Mouse (Mus musculus) gastrocnemius, postnatal 10 days (tissue): ENCODE results near the gene Pip5k1a. TPM values are rescaled to one million over a fixed set of nuclear protein-coding genes. Genes with fewer than 3 reads are reported as not detected.
"Not testable (repeated sequence)": the region's sequence is repeated elsewhere in the genome, so short reads cannot be mapped to it uniquely, and the experiment has no call there.

Experiments
- DNase-seq: peaks from one replicate; pipeline ENCODE4 v3.0.0; 2021; ENCODE audit warnings: mixed read lengths
- total RNA-seq, 2 experiments: library from RNA; stranded (reverse); gene quantifications; 2 replicates each; pipeline ENCODE4 v1.2.3; 2021

The Pip5k1a gene
- total RNA-seq, 2 experiments from 2014 or later = 20.1 to 22.8 TPM

DNA sequence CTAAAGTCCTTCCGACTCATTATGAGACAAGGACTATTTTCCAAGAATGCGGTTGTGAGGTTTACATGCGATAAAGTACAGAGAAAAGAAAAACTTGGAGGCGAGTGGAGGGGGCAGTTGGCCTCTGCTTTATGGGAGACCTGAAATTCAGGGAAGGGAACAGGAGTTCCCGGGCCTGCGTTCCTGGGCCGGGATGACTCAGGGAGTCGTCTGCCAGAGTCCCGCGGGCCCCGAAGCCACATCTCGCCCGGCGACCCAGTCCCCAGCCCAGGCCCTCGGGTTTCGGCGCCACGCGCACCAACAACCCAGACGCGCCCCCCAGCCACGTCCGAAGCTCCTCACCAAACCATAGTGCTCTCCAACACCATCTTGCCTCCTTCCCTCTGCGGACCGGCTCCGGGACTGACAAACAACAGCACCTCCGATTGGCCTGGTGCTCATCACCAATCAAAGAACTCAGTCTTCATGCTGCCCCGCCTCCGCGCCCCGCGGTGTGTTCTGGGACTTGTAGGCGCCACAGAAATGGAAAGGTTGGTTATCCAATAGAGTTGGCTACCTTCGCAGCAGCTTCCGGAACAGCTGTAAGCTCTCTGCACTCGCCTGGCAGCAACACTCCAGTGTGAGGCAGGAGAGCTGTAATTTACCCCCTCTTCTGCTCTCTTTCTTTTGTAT lies 64.4 kb downstream of the Pip5k1a start, which contains the start of gene Psmd4:
TSS of gene Psmd4 (minus strand) at position 449 of the 672 bp plus-strand sequence.
- peak; percentile 94 for DNase-seq

DNA sequence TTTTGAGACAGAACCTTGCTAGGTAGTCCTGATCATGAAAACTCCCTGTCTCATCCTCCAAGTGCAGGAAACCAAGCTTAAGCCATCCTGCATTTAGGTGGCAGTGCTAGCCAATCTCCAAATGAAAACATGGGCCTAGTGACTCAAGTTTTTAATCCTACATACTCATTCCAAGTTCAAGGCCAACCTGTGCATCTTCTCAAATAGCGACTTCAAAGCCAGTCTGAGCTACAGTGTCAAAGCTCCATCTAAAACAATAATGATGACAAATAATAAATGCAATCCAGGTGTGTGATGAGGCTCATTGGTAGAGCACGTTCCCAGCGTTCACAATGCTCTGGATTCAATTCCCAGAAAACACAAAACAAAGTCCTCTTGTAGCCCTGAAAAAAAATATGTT lies 65.1 kb downstream of the Pip5k1a start:
- DNase-seq = no peak

DNA sequence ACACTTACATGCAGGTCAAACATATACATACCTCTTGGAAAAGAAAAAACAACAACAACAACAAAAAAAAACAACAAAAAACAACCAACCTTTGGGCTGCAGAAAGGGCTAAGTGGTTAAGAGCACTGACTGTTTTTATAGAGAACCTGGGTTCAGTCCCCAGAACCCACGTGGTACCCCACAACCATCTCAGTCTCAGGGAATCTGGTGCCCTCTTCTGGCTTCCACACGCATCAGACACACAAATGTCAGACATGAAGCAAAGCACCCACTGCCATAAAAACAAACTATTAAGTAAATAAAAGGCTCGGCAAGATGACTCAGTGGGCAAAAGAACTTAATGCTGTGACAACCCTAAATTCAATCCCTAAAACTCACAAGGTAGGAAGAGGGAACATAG lies 76.8 kb downstream of the Pip5k1a start:
- no peak for DNase-seq

DNA sequence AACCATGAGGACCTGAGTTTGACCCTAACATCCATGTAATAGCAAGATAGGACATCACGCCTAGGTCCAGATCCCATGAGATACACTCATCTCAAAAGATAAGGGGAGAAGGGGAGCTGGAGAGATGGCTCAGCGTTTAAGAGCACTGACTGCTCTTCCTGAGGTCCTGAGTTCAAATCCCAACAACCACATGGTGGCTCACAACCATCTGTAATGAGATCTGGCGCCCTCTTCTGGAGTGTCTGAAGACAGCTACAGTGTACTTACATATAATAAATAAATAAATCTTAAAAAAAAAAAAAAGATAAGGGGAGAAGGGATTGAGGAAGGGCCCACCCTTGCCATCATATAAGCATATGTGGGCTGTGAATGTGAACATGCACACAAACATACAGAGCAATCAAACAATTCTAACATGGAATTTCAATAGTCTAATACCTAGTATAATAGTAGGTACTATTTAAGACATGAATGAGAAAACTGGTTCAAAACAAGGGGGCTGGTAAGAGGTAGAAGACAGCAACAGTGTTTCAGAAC lies 77.4 kb downstream of the Pip5k1a start:
- DNase-seq = not testable (repeated sequence)

DNA sequence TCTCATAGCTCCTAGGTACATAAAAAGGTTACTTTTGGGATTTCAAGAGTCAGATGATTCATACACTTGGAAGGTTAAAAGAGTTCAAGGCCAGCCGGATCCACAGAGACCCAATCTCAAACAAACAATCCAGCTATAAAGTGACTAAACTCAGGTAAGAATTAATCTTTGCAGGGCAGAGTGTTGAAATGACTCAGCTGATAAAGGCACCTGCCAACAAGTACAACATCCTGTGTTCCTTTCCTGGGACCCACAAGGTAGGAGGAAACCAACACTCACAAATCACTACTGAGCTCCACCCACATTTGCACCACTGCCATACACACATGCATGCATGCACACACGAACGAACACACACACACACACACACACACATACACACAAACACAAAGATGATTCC lies 78.1 kb downstream of the Pip5k1a start:
- DNase-seq = no peak

DNA sequence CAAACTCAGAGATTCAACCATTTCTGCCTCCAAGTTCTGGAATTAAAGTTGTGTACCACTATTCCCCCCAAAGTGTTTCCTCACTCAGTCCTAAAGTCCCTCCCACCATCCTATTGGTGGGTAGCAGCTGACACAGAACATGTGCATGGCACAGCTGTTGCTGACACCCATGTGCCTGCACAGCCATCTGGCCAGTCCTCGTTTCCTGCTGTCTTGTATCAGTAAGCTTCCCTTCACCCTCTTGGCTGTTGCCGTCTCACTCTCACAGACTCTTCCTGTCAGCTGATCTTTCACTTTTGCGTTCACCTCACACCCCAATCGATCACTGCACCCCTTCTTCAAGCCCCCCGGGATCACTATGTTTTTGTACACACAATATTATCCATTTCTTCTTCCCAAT lies 79.0 kb downstream of the Pip5k1a start:
- DNase-seq = no peak

DNA sequence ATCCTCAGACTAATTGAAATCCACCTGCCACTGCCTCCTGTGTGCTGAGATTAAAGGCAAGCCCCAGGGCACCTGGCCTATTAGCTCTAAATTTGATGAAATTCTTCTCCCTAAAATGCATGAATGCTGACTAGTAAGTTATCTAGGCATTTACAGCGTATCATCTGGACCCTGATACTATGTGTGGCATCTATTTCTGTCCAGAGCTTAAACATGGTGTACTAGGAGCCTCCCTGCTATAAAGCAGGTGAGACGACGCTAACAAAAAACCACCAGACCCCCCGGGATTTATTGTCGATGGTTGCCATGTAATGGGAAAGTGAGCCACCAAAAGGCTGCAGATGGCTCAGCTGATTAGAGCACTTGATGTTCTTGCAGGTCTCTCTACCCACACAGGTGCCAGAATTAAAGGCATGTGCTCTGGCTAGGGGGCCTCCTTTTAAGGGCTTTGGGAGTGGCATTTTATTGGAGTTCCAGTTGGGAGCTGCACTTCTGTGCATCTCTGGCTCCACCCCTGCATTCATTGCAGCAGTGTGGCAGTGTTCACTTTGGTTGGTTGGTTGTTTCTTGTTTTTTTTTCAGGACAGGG lies 79.6 kb downstream of the Pip5k1a start:
- DNase-seq = no peak

DNA sequence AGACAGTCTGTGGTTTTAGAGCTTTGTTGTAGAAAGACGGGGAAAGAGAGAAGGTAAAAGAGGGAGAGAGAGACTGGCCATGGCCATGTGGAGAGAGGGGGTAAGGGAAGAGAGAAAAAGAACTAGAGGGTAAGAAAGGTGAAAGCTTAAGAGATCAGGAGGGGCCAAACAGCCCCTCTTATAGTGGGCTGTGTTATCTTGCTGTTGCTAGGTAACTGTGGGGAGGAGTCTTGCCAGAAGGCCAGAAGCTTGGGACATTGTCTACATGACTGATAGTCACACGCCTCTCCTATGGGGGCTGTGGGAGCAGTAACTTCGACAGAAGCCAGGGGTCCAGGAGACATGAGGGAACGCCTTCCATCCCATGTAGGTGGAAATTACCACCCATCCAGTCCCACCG lies 81.5 kb downstream of the Pip5k1a start:
- no peak for DNase-seq

DNA sequence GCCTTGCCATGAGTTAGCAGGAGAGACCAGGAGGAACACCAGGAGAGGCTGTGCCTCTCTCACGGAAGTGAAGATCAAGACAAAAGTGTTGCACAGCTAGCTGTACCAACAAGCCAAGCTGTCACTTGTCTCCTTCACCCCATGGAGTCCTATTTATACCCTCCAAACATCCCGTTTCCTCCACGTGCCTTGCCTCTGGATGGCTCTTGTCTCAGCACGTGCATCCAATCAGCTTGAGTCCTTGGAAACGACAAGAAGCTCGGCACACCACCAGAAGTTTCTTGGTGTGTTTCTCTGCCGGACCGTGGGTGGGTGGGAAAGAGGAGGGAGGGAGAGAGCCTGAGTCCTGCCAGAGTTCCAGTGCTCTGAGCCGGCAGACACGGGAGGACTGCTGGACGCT lies 82.2 kb downstream of the Pip5k1a start:
- DNase-seq = no peak

DNA sequence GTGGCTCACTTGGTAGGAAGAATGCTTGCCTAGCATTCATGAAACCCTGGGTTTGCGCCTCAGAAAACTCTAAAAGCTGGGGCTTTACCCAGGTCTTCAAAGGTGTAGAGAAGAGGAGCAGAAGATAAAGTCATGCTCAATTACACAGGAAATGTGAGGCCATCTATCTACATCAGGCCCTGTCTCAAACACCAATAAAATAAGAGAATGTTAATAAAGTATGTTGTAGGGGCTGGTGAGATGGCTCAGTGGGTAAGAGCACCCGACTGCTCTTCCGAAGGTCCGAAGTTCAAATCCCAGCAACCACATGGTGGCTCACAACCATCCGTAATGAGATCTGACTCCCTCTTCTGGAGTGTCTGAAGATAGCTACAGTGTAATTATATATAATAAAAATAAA lies 85.8 kb downstream of the Pip5k1a start:
- not testable (repeated sequence) for DNase-seq

DNA sequence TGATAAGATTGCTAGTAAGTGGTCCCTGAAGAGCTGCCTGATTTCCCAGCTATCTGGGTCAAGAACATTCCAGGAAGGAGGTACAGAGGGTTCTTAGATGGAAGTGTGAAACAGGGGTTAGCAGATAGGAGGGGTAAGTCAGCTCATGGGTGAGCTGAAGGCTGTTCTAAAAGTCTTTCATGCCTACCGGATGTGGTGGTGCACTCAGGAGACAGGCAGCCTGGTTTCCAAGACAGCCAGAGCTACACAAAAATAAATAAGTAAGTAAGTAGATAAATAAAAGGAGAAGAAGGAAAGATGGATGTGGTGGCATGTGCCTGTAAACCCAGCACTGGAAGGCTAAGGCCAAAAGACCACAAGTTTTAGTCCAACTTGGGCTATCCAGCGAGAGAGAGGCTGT lies 88.0 kb downstream of the Pip5k1a start:
- no peak for DNase-seq

DNA sequence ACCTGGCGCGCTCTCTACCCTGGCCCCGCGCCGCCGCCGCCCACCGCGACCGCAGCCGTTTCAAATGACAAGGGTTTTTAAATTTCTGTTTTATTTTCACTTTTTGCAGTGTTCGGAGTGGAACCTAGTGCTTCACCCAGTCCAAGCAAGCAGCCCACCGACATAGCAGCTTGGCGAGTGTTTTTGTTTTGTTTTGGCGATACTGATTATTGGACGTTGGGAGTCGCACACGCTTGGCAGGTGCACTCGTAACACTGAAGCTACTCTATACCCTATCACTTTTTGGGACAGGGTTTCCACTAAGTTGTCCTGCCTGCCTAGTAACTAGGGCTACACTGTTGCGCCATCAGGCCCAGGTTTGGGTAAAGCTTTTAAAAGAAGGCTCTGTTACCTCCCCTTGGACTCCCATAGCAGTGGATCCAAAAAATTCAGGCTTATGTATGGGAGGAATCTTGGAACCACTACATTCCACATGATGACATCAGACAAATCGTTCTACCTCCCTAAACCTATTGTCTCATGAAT lies 90.1 kb downstream of the Pip5k1a start:
- DNase-seq = no peak

DNA sequence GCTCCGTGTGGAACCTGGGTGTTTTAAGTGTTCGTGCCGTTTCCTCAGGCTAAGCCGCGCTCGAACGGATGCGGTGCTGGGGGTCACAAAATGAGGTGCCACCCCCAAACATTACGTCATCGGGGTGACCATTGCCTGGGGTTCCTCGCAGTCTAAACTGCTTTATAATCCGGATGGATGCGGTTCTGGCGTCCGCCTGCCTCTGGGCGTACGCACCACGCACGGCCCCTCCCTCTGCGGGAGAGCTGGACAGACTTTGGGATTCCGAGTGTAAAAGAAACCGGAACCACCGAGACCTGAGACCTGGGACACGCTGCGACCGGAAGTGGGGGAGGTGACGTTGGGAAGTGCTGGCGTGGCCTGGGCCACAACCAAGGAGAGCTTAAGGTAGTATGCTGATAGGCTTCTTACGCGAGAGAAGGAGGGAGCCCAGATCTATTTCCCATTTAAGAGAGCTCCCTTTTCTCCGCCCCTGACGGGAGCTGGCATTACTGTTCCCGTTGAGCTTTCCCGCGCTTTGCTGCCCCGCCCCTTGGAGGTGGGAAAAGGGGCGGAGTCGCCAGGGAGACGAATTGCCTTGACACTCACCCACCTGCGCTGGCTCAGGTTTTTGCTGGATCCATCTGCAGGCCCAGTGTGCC lies 90.7 kb downstream of the Pip5k1a start:
- peak; percentile 81 for DNase-seq

DNA sequence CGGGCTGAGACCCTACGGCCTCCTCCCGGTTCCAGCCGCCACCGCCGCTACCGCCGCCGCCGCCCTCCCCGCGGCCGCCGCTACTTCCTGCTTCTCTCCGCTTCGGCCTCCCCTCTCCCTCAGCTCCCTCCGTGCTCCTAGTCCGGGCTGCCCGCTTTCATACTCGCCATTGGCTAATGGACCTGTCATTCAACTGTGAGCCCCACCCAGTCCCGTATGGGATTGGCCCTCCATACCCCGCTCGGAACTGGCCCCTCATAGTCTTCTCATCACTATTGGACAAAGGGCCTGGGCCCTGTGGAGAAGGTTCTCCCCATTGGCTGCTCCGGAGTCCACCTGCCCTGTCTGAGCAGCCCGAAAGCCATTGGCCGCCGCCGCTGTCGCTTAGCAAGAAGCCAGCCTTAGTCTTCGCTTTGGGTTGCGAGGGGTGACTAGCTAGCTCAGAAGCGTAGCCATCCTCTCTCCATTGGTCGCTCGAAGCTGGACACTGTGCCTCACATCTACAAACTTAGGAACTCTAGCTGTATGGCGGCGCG lies 91.3 kb downstream of the Pip5k1a start, which contains the start of gene Zfp687:
TSS of gene Zfp687 (minus strand) at position 112 of the 536 bp plus-strand sequence.
- DNase-seq = peak; percentile 98

DNA sequence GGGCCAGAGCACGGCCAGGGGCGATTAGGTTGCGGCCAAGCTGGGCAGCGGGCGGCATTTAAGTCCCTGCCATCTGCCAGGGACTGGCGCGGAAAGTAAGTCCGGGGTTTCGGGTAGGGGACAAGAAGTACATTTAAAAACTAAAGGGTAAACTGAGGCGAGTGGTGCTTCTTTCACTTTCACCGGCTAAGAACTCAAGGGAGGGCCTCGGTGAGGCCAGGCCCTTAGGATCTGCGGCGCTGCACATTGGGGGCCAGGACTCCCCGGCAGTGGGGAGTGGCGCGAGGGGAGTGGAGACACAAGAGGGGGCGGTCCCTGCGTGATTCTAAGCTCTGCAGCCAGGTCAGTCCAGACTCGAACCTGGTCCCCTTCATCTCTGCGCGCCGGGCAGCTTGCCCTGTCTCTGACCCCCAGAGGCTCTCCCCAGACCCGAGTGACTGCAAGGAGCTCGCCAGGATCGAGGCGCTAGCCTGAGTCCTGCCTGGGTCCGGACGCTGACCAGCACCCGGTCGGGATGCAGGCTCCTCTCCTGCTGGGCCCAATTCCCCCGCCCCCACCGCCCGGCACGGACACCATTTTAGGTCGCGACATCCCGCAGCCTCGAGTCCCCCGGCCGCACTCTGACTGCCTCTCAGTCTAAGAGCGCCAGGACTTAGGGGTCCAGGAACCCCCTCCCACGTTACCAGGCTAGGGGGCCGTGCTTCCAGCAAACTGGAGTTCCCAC lies 92.1 kb downstream of the Pip5k1a start:
- no peak for DNase-seq

DNA sequence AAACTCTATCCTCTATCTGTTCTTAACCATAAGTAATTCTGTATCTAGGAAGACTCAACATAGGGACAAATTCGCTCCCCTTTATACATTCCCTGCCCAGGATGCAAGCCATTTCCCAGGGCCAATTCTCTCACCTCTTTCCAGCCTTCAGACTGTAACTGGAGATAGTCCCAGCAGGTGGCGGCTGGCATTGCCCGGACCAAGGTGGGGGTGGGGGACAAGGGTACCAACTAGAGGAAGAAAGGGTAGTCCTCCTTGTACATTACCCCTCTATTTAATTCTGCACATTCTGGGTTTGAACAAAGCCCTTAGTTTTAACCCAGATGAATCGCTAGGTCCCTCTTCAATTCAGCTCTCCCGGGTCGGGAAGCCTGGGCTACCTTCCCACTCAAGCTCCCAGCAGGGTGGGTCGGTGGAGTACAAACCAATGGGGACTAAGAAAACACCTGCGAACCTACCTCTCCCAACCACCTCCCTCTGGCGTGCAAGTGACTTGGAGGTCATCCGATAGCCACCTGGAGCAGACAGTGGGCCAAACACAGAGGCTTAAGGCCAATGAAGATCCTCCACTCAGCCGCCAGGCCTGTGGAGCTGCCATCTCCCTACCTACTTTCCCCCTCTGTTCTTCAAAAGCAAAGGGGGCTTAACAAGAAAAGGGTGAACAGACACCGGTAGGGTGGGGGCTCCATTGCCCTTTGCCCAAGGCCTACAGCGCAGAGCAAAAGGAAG lies 92.9 kb downstream of the Pip5k1a start:
- DNase-seq = no peak

DNA sequence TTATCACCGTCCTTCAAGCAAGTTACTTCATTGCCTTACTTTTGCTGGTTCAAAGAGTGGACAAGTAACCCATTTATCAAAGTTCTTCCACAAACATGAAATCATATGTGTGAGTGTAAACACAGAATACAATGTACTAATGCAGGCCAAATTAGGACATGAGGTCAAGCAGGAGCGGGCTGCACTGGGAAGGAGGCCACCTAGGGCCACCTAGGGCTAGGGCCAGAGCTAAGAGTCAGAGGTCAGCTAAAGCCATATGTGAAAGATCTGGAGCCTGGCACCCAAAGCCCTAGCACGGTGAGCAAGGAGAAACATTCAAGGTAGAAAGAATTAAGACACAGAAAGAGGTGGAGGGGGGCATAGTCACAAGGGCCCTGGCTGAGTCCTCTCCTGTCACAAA lies 93.7 kb downstream of the Pip5k1a start:
- DNase-seq = no peak

DNA sequence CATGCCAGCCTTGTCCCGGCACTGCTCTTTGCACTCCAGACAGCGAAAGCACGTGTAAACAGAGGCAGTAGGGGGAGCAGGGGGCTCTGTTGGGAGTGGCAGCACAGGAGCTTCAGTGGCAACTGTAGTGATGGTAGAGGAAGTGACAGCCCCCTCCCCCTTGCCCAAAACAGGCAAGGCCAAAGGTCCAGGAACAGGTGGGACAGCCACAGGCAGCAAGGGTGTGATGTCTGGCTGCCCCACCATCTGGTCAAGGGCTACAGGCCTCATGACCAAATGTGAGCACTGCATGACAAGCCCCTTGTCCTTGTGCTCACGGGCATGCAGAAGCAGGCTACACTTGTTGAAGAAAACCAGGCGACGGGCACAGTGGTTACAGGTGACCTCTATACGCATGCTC lies 96.3 kb downstream of the Pip5k1a start:
- DNase-seq = no peak
